Mouse (Mus musculus): ENCODE measurements around the gene Gm9887.
"Not testable (repeated sequence)": the region's sequence is repeated elsewhere in the genome, so short reads cannot be mapped to it uniquely, and the experiment has no call there.

The Gm9887 gene

GRCm38 (mm10) chr12:69360997-69361899 lies 11.0 kb downstream of the Gm9887 start:
- in situ Hi-C loops (cut with MboI, MseI): not testable (repeated sequence)

- in situ Hi-C loops (cut with MboI, MseI): no loop called here
Observed at GRCm38 (mm10) chr12:69360655-69360996, 11.6 kb downstream of the Gm9887 start.

- in situ Hi-C loops (cut with MboI, MseI): loop anchor here (5.0 kb wide), 1 partner anchor 220 kb away; no protein-coding TSS in a partner anchor
Observed at GRCm38 (mm10) chr12:69357300-69357646, 15.0 kb downstream of the Gm9887 start.

- in situ Hi-C loops (cut with MboI, MseI): loop anchor here (5.0 kb wide), 1 partner anchor 221 kb away; no protein-coding TSS in a partner anchor
Observed at GRCm38 (mm10) chr12:69356546-69357299, 15.5 kb downstream of the Gm9887 start, which contains the start of gene Nemf. Nemf (minus strand) TSS chr12:69357165.

- in situ Hi-C loops (cut with MboI, MseI): no loop called here
Observed at GRCm38 (mm10) chr12:69351685-69352084, 20.6 kb downstream of the Gm9887 start.

- in situ Hi-C loops (cut with MboI, MseI): no loop called here
Observed at GRCm38 (mm10) chr12:69349928-69350327, 22.3 kb downstream of the Gm9887 start.

- in situ Hi-C loops (cut with MboI, MseI): no loop called here
Observed at GRCm38 (mm10) chr12:69333547-69333946, 38.7 kb downstream of the Gm9887 start.

- in situ Hi-C loops (cut with MboI, MseI): no loop called here
Observed at GRCm38 (mm10) chr12:69332147-69332546, 40.1 kb downstream of the Gm9887 start.

GRCm38 (mm10) chr12:69331187-69331586 lies 41.1 kb downstream of the Gm9887 start:
- in situ Hi-C loops (cut with MboI, MseI): no loop called here

Measured in regulatory T cell (primary cell).